Mouse (Mus musculus): ENCODE data around the gene Arntl.
A peak's percentile ranks its signal among the peaks of the same experiment; 100 is the strongest.
"Not testable (repeated sequence)": the region's sequence is repeated elsewhere in the genome, so short reads cannot be mapped to it uniquely, and the experiment has no call there.

Gene Arntl

GRCm38 (mm10) chr7:113253777-113254405 is 46.6 kb downstream of the Arntl start:
- no peak for DNase-seq

GRCm38 (mm10) chr7:113256046-113256445 is 48.8 kb downstream of the Arntl start:
- no peak for DNase-seq

GRCm38 (mm10) chr7:113258430-113258829 is 51.2 kb downstream of the Arntl start:
- no peak for DNase-seq

- peak; percentile 24 for DNase-seq
Observed at GRCm38 (mm10) chr7:113260321-113261167, 53.3 kb downstream of the Arntl start.

- no peak for DNase-seq
Observed at GRCm38 (mm10) chr7:113261690-113262089, 54.4 kb downstream of the Arntl start.

- DNase-seq: not testable (repeated sequence)
Observed at GRCm38 (mm10) chr7:113262510-113263467, 55.5 kb downstream of the Arntl start.

- DNase-seq: no peak
Observed at GRCm38 (mm10) chr7:113263990-113264389, 56.7 kb downstream of the Arntl start.

GRCm38 (mm10) chr7:113268287-113268686 is 61.0 kb downstream of the Arntl start:
- DNase-seq: peak; percentile 75

- DNase-seq: no peak
Observed at GRCm38 (mm10) chr7:113269081-113269480, 61.8 kb downstream of the Arntl start.

- DNase-seq: peak; percentile 78
Observed at GRCm38 (mm10) chr7:113269921-113270320, 62.7 kb downstream of the Arntl start.

- DNase-seq: peak; percentile 97
Observed at GRCm38 (mm10) chr7:113270551-113270950, 63.3 kb downstream of the Arntl start.

GRCm38 (mm10) chr7:113270991-113271390 is 63.7 kb downstream of the Arntl start:
- DNase-seq: peak; percentile 66

GRCm38 (mm10) chr7:113272338-113272997 is 65.2 kb downstream of the Arntl start:
- no peak for DNase-seq

- DNase-seq: no peak
Observed at GRCm38 (mm10) chr7:113277245-113277644, 70.0 kb downstream of the Arntl start.

- DNase-seq: no peak
Observed at GRCm38 (mm10) chr7:113278493-113278892, 71.2 kb downstream of the Arntl start.

GRCm38 (mm10) chr7:113279246-113279645 is 72.0 kb downstream of the Arntl start:
- no peak for DNase-seq

GRCm38 (mm10) chr7:113285405-113285804 is 78.1 kb downstream of the Arntl start:
- no peak for DNase-seq

- no peak for DNase-seq
Observed at GRCm38 (mm10) chr7:113289211-113289610, 81.9 kb downstream of the Arntl start.

- no peak for DNase-seq
Observed at GRCm38 (mm10) chr7:113291741-113292140, 84.5 kb downstream of the Arntl start.

GRCm38 (mm10) chr7:113292193-113292592 is 84.9 kb downstream of the Arntl start:
- DNase-seq: no peak

- DNase-seq: no peak
Observed at GRCm38 (mm10) chr7:113294598-113294997, 87.3 kb downstream of the Arntl start.

- no peak for DNase-seq
Observed at GRCm38 (mm10) chr7:113295077-113295890, 88.0 kb downstream of the Arntl start.
